Mouse (Mus musculus) gastrocnemius, adult 2 months (tissue): ENCODE results near the gene Nprl3. TPM values are rescaled to one million over a fixed set of nuclear protein-coding genes. Genes with fewer than 3 reads are reported as not detected.

Experiments
- DNase-seq: peaks from one replicate; pipeline ENCODE4 v3.0.0; 2022
- H3K27ac ChIP-seq: fragments of 200-600 bp; 2 replicates; pipeline ENCODE4 v1.8.1; 2022; ENCODE audit warnings: mild to moderate bottlenecking
- H3K4me3 ChIP-seq: fragments of 200-600 bp; 2 replicates; pipeline ENCODE4 v1.8.1; 2022; ENCODE audit warnings: mild to moderate bottlenecking, moderate library complexity
- CTCF ChIP-seq: fragments of 200-600 bp; IDR thresholded peaks from 2 replicates; pipeline ENCODE4 v1.8.1; 2022; ENCODE audit warnings: antibody characterized with exemption, mild to moderate bottlenecking, moderate library complexity
- intact Hi-C: fragments of 180-260 bp; cut with DNase I; formaldehyde crosslinking; loops from one replicate; pipeline ENCODE4 v1.15.1; 2025
- total RNA-seq, 2 experiments: library from RNA; stranded (reverse); gene quantifications; 2 replicates each; pipeline ENCODE4 v1.2.3; 2021

Gene Nprl3
- total RNA-seq, 2 experiments from 2014 or later = 25.6 to 29.6 TPM

GRCm38 (mm10) chr11:32281416-32282144, 14.1 kb upstream of the Nprl3 start:
- intact Hi-C loops = no loop called here
- Histone ChIP-seq H3K27ac (no peak overlapping the region), H3K4me3 (no peak overlapping the region)
- TF ChIP-seq CTCF = no peak
- no peak for DNase-seq

- no peak for TF ChIP-seq CTCF
- no peak for DNase-seq
- Histone ChIP-seq H3K27ac (no peak overlapping the region), H3K4me3 (no peak overlapping the region)
- intact Hi-C loops = no loop called here
Measured at GRCm38 (mm10) chr11:32280646-32281045, 13.1 kb upstream of the Nprl3 start.

GRCm38 (mm10) chr11:32278458-32278957, 11.0 kb upstream of the Nprl3 start:
- intact Hi-C loops = no loop called here
- DNase-seq = no peak
- H3K4me3 ChIP-seq = no peak overlapping the region
- no peak for TF ChIP-seq CTCF
- H3K27ac ChIP-seq = no peak overlapping the region

GRCm38 (mm10) chr11:32277736-32278457, 10.4 kb upstream of the Nprl3 start:
- Histone ChIP-seq H3K4me3 (no peak overlapping the region), H3K27ac (no peak overlapping the region)
- TF ChIP-seq CTCF = no peak
- intact Hi-C loops = no loop called here
- DNase-seq = no peak

GRCm38 (mm10) chr11:32276347-32276746, 8.8 kb upstream of the Nprl3 start, which contains the start of gene Hba-x:
Gene Hba-x (plus strand): TSS chr11:32276400.
- DNase-seq = no peak
- Histone ChIP-seq H3K4me3 (no peak within 1 kb of the TSS), H3K27ac (no peak within 1 kb of the TSS)
- intact Hi-C loops = no loop called here
- TF ChIP-seq CTCF = no peak

- Histone ChIP-seq H3K4me3 (no peak overlapping the region), H3K27ac (no peak overlapping the region)
- no peak for TF ChIP-seq CTCF
- intact Hi-C loops = no loop called here
- DNase-seq = no peak
Measured at GRCm38 (mm10) chr11:32271178-32271577, 3.7 kb upstream of the Nprl3 start.

GRCm38 (mm10) chr11:32268952-32269351, 1.4 kb upstream of the Nprl3 start:
- H3K4me3 ChIP-seq = no peak overlapping the region
- DNase-seq = no peak
- TF ChIP-seq CTCF = no peak
- intact Hi-C loops = no loop called here
- H3K27ac ChIP-seq = no peak overlapping the region

GRCm38 (mm10) chr11:32267964-32268363, 457 bp upstream of the Nprl3 start:
- intact Hi-C loops = no loop called here
- TF ChIP-seq CTCF = no peak
- H3K4me3 ChIP-seq = peak overlapping the region; percentile 81
- H3K27ac ChIP-seq = peak overlapping the region; percentile 97
- DNase-seq = no peak

GRCm38 (mm10) chr11:32266776-32267175, 731 bp downstream of the Nprl3 start:
- intact Hi-C loops = no loop called here
- Histone ChIP-seq H3K4me3 (peak overlapping the region; percentile 81), H3K27ac (peak overlapping the region; percentile 97)
- no peak for DNase-seq
- no peak for TF ChIP-seq CTCF

- Histone ChIP-seq H3K27ac (no peak overlapping the region), H3K4me3 (no peak overlapping the region; the same call in 1 of the 2 replicates)
- no peak for TF ChIP-seq CTCF
- no peak for DNase-seq
- intact Hi-C loops = no loop called here
Measured at GRCm38 (mm10) chr11:32266194-32266593, 1.3 kb downstream of the Nprl3 start.

- DNase-seq = no peak
- H3K27ac ChIP-seq = no peak overlapping the region
- intact Hi-C loops = no loop called here
- no peak overlapping the region for H3K4me3 ChIP-seq
- TF ChIP-seq CTCF = no peak
Measured at GRCm38 (mm10) chr11:32265117-32265738, 2.3 kb downstream of the Nprl3 start.

- TF ChIP-seq CTCF = no peak
- Histone ChIP-seq H3K4me3 (no peak overlapping the region), H3K27ac (no peak overlapping the region)
- no peak for DNase-seq
- intact Hi-C loops = no loop called here
Measured at GRCm38 (mm10) chr11:32262674-32263415, 4.7 kb downstream of the Nprl3 start.
